Mouse (Mus musculus) G1E (cell line): ENCODE measurements around the gene Ptbp1.

Experiments used
- CTCF ChIP-seq: IDR thresholded peaks from 2 replicates; pipeline ENCODE4 v1.5.1; 2012; ENCODE audit warnings: low read depth, low read length, inconsistent platforms, mixed read lengths
- GATA1 ChIP-seq: IDR thresholded peaks from 2 replicates; pipeline ENCODE4 v1.6.1; 2012; ENCODE audit warnings: borderline replicate concordance, low read length, inconsistent platforms, mixed read lengths
- TAL1 ChIP-seq: conservative IDR thresholded peaks from 2 replicates; pipeline ENCODE4 v1.6.1; 2012; ENCODE audit warnings: low read depth, low read length, inconsistent platforms, mixed read lengths

GRCm38 (mm10) chr10:79879527-79879926 is 25.3 kb downstream of the Ptbp1 start:
- TF ChIP-seq CTCF (no peak), TAL1 (no peak), GATA1 (no peak)
